Mouse (Mus musculus): ENCODE measurements around the gene Aprt.

GRCm38 (mm10) chr8:122574667-122575251 lies 1.9 kb downstream of the Aprt start:
- TF ChIP-seq CTCF (IDR thresholded peaks at IDR 0.05; ENCODE audit: extremely low read depth, insufficient read depth, insufficient read length, insufficient replicate concordance) (no peak), POLR2A (IDR thresholded peaks at IDR 0.05; ENCODE audit: low read depth, low read length) (no peak)
